Mouse (Mus musculus): ENCODE data around the gene Gldc.

- TF ChIP-seq CTCF (IDR thresholded peaks at IDR 0.05; ENCODE audit: control insufficient read depth, insufficient read depth, low read length) (no peak), POLR2A (IDR thresholded peaks at IDR 0.05; ENCODE audit: borderline replicate concordance, control insufficient read depth, low read depth, low read length) (no peak)
These were observed at the start of gene Gldc for GRCm38 (mm10) chr19:30174919-30175571.

All from bone marrow, adult 2 months (tissue).